Mouse (Mus musculus) cortical plate, adult 2 months (tissue): Measurements from ENCODE around the gene Panx1.

ENCODE experiments used
- CTCF ChIP-seq: fragments of 200-500 bp; IDR thresholded peaks from 2 replicates; pipeline ENCODE4 v1.5.1; 2011; ENCODE audit warnings: mild to moderate bottlenecking, control low read depth, low read length; ENCODE audit not compliant: insufficient read depth; ENCODE audit errors: extremely low read depth
- POLR2A ChIP-seq: fragments of 200-500 bp; IDR thresholded peaks from 2 replicates; pipeline ENCODE4 v1.6.1; 2011; ENCODE audit warnings: mild to moderate bottlenecking, low read length, control low read depth; ENCODE audit not compliant: insufficient read depth; ENCODE audit errors: extremely low read depth

DNA sequence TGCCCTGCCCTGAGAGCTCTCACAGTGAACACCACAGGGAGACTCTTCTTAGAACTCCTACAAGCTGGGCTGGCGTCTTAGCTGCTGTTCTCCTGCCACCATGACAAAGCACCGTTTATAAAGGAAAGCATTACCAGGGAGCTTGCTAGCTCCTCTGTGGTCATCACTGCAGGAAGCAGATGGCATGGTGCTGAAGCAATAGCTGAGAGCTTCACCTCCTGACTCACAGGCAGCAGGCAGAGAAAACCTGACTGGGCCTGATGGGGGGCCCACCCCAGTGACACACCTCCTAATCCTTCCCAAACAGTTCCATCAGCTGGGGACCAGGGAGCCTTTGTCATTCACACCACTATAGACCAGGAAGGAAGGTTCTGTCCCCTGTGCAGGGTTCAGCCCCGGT is 7.6 kb downstream of the Panx1 start:
- TF ChIP-seq POLR2A, result no peak
- no peak for TF ChIP-seq CTCF
